Mouse (Mus musculus) ovary, postnatal 14 days (tissue): Measurements from ENCODE around the gene Blcap.

Experiments
- DNase-seq: peaks from one replicate; pipeline ENCODE4 v3.0.0; 2022; ENCODE audit warnings: low spot score

Gene Blcap

GRCm38 (mm10) chr2:157518451-157518850, 52.6 kb downstream of the Blcap start:
- DNase-seq, result no peak

- DNase-seq, result no peak
Measured at GRCm38 (mm10) chr2:157517526-157517925, 53.5 kb downstream of the Blcap start.

GRCm38 (mm10) chr2:157514353-157514752, 56.7 kb downstream of the Blcap start:
- DNase-seq, result no peak

- no peak for DNase-seq
Measured at GRCm38 (mm10) chr2:157513737-157514208, 57.3 kb downstream of the Blcap start.

GRCm38 (mm10) chr2:157512859-157513258, 58.2 kb downstream of the Blcap start:
- no peak for DNase-seq

GRCm38 (mm10) chr2:157510031-157510430, 61.0 kb downstream of the Blcap start:
- DNase-seq, result no peak

GRCm38 (mm10) chr2:157509182-157509581, 61.9 kb downstream of the Blcap start:
- no peak for DNase-seq

GRCm38 (mm10) chr2:157506779-157507178, 64.3 kb downstream of the Blcap start:
- DNase-seq, result no peak
